Mouse (Mus musculus) forebrain, embryonic 15.5 days (tissue): ENCODE measurements around the gene Prkcb. TPM values are rescaled to one million over a fixed set of nuclear protein-coding genes. Genes with fewer than 3 reads are reported as not detected.
A peak's percentile ranks its signal among the peaks of the same experiment; 100 is the strongest.

Experiments used
- ATAC-seq: fragments of 200-750 bp; cut with Nextera tagmentation; replicated peaks from 2 replicates; pipeline ENCODE4 v1.8.0; 2017; ENCODE audit warnings: mild to moderate bottlenecking, moderate TSS enrichment, moderate library complexity
- H3K27ac ChIP-seq: fragments of 300-500 bp; sonication (generic); replicated peaks from 2 replicates; pipeline ENCODE4 v1.5.1; 2015; ENCODE audit warnings: mild to moderate bottlenecking, inconsistent platforms
- H3K27me3 ChIP-seq: fragments of 300-500 bp; sonication (generic); 2 replicates; pipeline ENCODE4 v1.6.1; 2015; ENCODE audit warnings: inconsistent platforms
- H3K36me3 ChIP-seq: fragments of 300-500 bp; sonication (generic); 2 replicates; pipeline ENCODE4 v1.6.1; 2015; ENCODE audit warnings: mild to moderate bottlenecking, inconsistent platforms
- H3K4me1 ChIP-seq: fragments of 300-500 bp; sonication (generic); 2 replicates; pipeline ENCODE4 v1.6.1; 2015; ENCODE audit warnings: inconsistent platforms
- H3K4me2 ChIP-seq: fragments of 300-500 bp; sonication (generic); replicated peaks from 2 replicates; pipeline ENCODE4 v1.6.1; 2015; ENCODE audit warnings: mild to moderate bottlenecking, inconsistent platforms
- H3K4me3 ChIP-seq: fragments of 300-500 bp; sonication (generic); 2 replicates; pipeline ENCODE4 v1.5.1; 2015; ENCODE audit warnings: mild to moderate bottlenecking, inconsistent platforms
- H3K9ac ChIP-seq: fragments of 300-500 bp; sonication (generic); replicated peaks from 2 replicates; pipeline ENCODE4 v1.6.1; 2015; ENCODE audit warnings: mild to moderate bottlenecking, inconsistent platforms
- H3K9me3 ChIP-seq: fragments of 300-500 bp; sonication (generic); 2 replicates; pipeline ENCODE4 v1.6.1; 2016; ENCODE audit warnings: inconsistent platforms
- WGBS: fragments of 180-500 bp; shearing (Covaris S2); methylation state at CpG from one replicate; pipeline ENCODE4 v1.1.7; 2015; ENCODE audit warnings: mixed read lengths; 5-methylcytosine and 5-hydroxymethylcytosine counted together
- polyA plus RNA-seq: library from polyadenylated mRNA; unstranded; fragments of >200 nt; fragmentation: Nextera tagmentation; extraction: Ambion mirVana; gene quantifications from 2 replicates; pipeline ENCODE4 v1.2.1, GENCODE M21; 2015

The Prkcb gene
- polyA plus RNA-seq, 1 experiment from 2014 or later = 48.6 TPM

DNA sequence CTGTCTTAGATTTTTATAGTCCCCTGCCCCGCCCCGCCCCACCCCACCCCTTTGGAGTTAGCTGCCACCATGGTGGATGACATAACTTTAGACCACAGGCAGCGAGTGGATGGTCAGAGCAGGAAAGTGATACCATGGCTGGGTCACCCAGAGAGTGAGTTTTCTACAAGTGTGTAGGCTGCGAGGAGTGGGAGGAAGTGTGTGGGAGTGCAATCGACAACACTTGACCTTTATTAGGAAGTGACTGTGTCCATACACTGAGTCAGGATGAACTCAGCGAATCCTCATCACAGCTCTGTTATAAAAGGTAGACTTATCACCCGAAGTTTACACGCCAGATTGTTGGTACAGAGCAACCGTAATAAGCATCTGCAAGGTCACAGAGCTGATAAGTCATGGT, 126.8 kb downstream of the Prkcb start:
- H3K4me3 ChIP-seq = no peak overlapping the region
- no peaks in the 10 kb centered on the region for H3K27me3 ChIP-seq
- H3K36me3 ChIP-seq = no peaks in the 10 kb centered on the region
- ATAC-seq = no peak
- no peaks in the 10 kb centered on the region for H3K4me1 ChIP-seq
- H3K9me3 ChIP-seq = no peaks in the 10 kb centered on the region
- H3K27ac ChIP-seq = no peak overlapping the region
- H3K4me2 ChIP-seq = no peak overlapping the region
- WGBS = 92% methylated on average over 9 of the region's 9 CpGs
- no peak overlapping the region for H3K9ac ChIP-seq

DNA sequence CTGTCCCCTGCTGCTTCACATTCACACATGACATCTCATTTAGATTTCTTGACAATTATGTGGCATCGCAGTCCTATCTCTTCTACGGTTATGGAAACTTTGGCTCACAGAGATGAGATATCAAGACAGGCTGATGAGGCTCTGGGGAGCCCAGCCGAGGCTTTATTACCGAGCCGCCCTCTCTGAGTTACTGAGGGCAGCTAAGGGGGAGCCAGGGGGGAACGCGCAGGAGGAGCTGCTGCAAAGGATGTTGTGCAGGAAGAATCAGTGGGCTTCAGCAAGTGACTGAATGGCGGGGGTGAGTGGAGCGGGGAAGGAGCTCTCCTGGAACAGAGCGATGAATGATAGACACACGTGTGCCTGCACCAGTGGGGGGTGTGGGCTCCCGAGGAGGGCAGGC, 127.4 kb downstream of the Prkcb start:
- H3K9ac ChIP-seq = no peak overlapping the region
- no peak overlapping the region for H3K4me3 ChIP-seq
- WGBS = 63% methylated on average over 12 of the region's 12 CpGs
- no peaks in the 10 kb centered on the region for H3K4me1 ChIP-seq
- H3K36me3 ChIP-seq = no peaks in the 10 kb centered on the region
- 0 out of 2 replicates have a peak overlapping the region, but pooled peaks have one; percentile 11 for H3K27ac ChIP-seq
- no peak overlapping the region for H3K4me2 ChIP-seq
- peak; percentile 46; the same call in 1 of the 2 replicates for ATAC-seq
- H3K27me3 ChIP-seq = no peaks in the 10 kb centered on the region
- no peaks in the 10 kb centered on the region for H3K9me3 ChIP-seq

DNA sequence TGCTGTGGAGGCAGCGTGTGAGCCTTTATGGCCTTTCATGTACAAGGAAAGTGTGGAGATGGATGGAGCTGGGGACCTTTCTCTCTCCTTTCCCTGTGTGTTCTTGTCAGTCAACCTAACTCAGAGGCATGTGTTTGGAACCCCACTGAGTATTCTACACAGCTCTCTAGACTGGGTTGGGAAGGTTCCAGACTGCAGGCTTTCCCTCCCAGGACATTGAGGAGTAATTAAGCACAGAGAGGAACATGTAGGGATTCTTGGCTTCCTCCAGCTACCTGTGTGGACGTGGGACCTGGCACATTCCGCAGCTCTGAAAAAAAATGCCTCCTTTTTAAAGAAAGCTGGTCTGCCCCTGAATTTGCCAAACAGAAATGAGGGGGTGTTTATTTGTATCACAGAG, 130.0 kb downstream of the Prkcb start:
- no peaks in the 10 kb centered on the region for H3K9me3 ChIP-seq
- H3K4me2 ChIP-seq = no peak overlapping the region
- H3K4me3 ChIP-seq = no peak overlapping the region
- H3K27ac ChIP-seq = no peak overlapping the region
- no peaks in the 10 kb centered on the region for H3K4me1 ChIP-seq
- no peak for ATAC-seq
- WGBS = 76% methylated on average over 3 of the region's 3 CpGs
- no peaks in the 10 kb centered on the region for H3K27me3 ChIP-seq
- no peak overlapping the region for H3K9ac ChIP-seq
- H3K36me3 ChIP-seq = no peaks in the 10 kb centered on the region

DNA sequence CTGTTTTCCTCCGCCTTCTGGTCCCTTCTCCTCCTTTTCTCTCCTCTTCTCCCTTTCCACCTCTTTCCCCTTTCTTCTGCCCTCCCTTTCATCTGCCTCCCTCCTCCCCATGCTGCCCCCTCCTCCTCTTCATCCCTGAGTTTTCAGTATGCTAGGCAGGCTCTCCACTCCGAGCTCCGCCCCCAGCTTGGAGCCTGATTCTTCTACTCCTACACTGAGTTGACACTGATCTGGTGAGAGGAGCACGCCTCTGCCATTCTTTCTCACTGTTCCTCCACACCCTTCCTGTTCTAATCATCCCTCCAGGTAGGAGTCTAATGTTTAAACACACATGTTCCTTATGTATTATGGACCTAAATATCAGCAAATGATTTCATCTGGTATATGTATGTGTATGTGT, 135.3 kb downstream of the Prkcb start:
- Histone ChIP-seq H3K9me3 (no peaks in the 10 kb centered on the region), H3K4me2 (no peak overlapping the region), H3K27me3 (no peaks in the 10 kb centered on the region), H3K9ac (no peak overlapping the region), H3K4me3 (no peak overlapping the region), H3K4me1 (no peaks in the 10 kb centered on the region), H3K36me3 (no peaks in the 10 kb centered on the region), H3K27ac (no peak overlapping the region)
- 45% methylated on average over 4 of the region's 4 CpGs for WGBS
- no peak for ATAC-seq

DNA sequence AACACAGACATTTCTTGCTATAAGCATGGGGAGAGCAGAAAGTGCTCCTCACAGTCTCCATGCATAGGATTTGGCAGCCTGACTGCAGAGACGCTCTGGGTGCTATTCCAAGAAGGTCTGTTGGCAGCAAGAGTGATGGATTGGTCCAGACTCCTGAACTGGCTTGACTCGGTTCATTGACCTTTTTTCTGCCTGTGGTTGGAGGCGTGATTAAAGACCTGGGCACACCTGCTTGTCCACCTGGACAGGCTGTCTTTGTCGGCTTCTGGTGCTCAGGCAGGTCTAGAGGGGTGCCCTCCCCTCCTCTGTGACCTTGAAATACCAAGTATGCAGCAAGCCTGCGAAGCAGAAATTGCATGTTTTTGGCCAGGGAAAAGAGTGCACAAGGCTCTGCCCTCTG, 140.6 kb downstream of the Prkcb start:
- no peak overlapping the region for H3K9ac ChIP-seq
- no peak for ATAC-seq
- no peaks in the 10 kb centered on the region for H3K9me3 ChIP-seq
- H3K4me2 ChIP-seq = no peak overlapping the region
- H3K4me3 ChIP-seq = no peak overlapping the region
- H3K4me1 ChIP-seq = no peaks in the 10 kb centered on the region
- H3K27ac ChIP-seq = no peak overlapping the region
- no peaks in the 10 kb centered on the region for H3K36me3 ChIP-seq
- H3K27me3 ChIP-seq = no peaks in the 10 kb centered on the region
- WGBS = 87% methylated on average over 5 of the region's 5 CpGs

DNA sequence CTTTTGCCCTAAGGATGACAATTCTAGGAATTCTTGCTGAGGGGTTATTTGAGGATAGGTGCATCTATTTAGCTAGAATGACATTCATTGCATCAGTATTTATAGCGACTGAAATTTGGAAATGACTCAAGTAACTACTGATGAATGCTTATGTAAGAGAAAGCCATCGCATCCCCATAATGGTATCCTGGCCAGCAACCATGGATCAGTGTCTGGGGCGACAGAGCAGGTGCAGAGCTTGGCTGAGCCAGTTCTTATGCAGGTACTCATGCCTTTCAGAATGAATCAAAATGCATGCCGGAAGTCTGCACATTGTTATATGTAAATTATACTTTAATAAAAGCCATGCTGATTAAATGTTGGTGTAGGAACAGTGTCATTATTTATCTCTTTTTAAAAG, 143.8 kb downstream of the Prkcb start:
- ATAC-seq = no peak
- Histone ChIP-seq H3K27me3 (no peaks in the 10 kb centered on the region), H3K4me3 (no peak overlapping the region), H3K9ac (no peak overlapping the region), H3K9me3 (no peaks in the 10 kb centered on the region), H3K36me3 (no peaks in the 10 kb centered on the region), H3K4me2 (no peak overlapping the region), H3K27ac (no peak overlapping the region), H3K4me1 (no peaks in the 10 kb centered on the region)
- 81% methylated on average over 4 of the region's 4 CpGs for WGBS

DNA sequence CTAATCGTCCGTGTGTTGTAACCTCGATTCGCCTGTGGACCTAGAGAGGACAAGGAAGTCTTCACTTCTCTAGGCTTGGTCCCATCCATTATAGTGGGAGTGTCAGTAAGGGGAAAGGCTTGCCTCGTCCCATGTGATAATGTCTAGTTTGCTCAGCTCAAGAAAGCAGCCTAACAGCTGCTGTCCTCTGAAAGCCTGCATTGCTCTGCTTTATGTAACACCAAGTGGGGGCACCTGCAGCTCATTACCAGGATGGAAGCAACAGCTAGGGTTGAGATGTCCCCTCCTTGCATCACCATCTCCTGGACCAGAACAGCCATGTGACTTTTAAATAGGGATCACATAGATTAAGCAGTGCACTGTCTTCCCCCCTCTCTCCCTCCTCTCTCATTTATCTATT, 144.8 kb downstream of the Prkcb start:
- 89% methylated on average over 5 of the region's 5 CpGs for WGBS
- Histone ChIP-seq H3K36me3 (no peaks in the 10 kb centered on the region), H3K27me3 (no peaks in the 10 kb centered on the region), H3K27ac (no peak overlapping the region), H3K9me3 (no peaks in the 10 kb centered on the region), H3K4me3 (no peak overlapping the region), H3K4me2 (no peak overlapping the region), H3K4me1 (no peaks in the 10 kb centered on the region), H3K9ac (no peak overlapping the region)
- ATAC-seq = no peak

DNA sequence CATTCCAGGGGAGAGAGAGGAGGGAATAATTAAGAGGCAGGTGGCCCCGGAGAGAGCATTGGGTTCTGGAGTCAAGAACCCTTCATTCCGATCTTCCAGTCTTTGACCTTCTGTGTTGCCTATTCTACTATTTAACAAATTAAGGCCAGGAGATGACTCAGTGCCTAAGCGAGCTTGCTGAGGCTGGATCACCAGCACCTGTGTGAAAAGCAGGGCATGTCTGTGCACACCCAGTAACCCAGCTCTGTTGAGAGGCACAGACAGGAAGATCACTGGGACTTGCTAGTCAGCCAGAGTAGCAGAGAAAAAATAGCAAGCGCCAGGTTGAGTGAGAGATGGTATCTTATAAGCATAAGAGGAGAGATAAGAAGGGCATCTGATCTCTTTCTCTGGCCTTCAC, 146.4 kb downstream of the Prkcb start:
- no peak overlapping the region for H3K4me2 ChIP-seq
- no peak overlapping the region for H3K4me3 ChIP-seq
- H3K9me3 ChIP-seq = no peaks in the 10 kb centered on the region
- 87% methylated on average over 4 of the region's 4 CpGs for WGBS
- H3K9ac ChIP-seq = no peak overlapping the region
- no peak for ATAC-seq
- no peaks in the 10 kb centered on the region for H3K36me3 ChIP-seq
- no peak overlapping the region for H3K27ac ChIP-seq
- H3K4me1 ChIP-seq = no peaks in the 10 kb centered on the region
- H3K27me3 ChIP-seq = no peaks in the 10 kb centered on the region

DNA sequence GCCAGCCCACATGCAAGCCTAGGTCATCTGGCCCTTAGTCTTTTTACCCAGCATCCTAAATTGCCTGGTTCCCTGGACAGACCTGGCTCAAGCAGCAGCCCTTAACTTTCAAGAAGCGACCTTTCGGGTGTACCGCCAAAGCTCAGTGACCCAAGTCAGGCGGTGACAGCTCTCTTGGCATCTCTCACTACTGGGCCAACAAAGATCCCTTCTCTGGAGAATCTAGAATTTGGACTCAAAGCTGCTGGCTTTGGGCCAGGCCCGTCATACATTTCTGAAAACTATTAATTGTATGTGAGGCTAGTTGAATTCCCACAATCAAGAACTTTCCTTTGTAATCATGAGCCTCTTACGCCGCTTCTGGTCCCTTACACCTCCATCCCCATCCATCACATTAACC, 147.0 kb downstream of the Prkcb start:
- Histone ChIP-seq H3K4me3 (no peak overlapping the region), H3K4me2 (no peak overlapping the region), H3K9ac (no peak overlapping the region), H3K9me3 (no peaks in the 10 kb centered on the region), H3K36me3 (no peaks in the 10 kb centered on the region), H3K4me1 (no peaks in the 10 kb centered on the region), H3K27ac (no peak overlapping the region), H3K27me3 (no peaks in the 10 kb centered on the region)
- ATAC-seq = no peak
- 92% methylated on average over 7 of the region's 7 CpGs for WGBS

DNA sequence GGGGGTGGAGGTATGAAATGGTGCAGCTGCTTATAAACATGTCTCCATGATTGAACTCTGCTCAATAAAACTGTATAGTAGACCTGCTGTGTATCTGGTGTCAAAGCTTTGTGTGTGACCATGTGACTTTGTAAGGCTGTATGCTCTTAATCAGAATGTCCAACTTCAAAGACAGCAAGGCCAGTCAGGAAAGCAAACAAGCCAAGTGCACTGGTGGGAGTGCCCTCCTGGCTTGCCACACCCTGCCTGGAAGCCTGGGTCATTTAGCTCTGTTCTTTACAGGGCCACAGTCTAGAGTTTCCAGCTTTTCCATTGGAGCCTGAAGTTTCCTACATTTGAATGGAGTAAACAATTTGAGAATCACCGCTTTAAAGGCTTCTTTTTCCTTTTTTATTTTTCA, 148.8 kb downstream of the Prkcb start:
- Histone ChIP-seq H3K4me2 (no peak overlapping the region), H3K4me1 (no peaks in the 10 kb centered on the region), H3K27me3 (no peaks in the 10 kb centered on the region), H3K4me3 (no peak overlapping the region), H3K27ac (no peak overlapping the region), H3K36me3 (no peaks in the 10 kb centered on the region), H3K9ac (no peak overlapping the region), H3K9me3 (no peaks in the 10 kb centered on the region)
- WGBS = 80% methylated on average over 1 of the region's 1 CpGs
- ATAC-seq = no peak

DNA sequence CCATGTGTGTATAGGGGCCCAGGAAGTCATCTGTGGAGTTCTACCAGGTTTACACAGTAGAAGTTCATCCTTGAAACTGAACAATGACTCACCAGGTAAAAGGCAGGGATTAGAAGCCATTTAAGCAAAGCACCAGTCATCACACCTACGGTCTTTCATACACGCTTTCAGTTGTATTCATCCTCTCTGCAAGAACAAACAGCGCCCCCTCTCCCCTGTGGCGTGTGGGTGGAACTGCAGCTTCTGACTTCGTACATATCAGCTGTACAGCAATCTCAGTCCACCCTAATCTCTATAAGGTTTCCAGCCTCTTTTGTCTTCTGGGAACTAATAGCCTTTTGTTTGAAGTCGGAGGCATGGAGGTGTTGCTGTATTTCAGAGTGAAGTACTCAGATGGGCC, 156.5 kb downstream of the Prkcb start:
- ATAC-seq = no peak
- Histone ChIP-seq H3K27me3 (no peaks in the 10 kb centered on the region), H3K9ac (no peak overlapping the region), H3K4me3 (no peak overlapping the region), H3K9me3 (no peaks in the 10 kb centered on the region), H3K36me3 (no peaks in the 10 kb centered on the region), H3K4me2 (no peak overlapping the region), H3K27ac (no peak overlapping the region), H3K4me1 (no peaks in the 10 kb centered on the region)
- WGBS = 61% methylated on average over 6 of the region's 6 CpGs

DNA sequence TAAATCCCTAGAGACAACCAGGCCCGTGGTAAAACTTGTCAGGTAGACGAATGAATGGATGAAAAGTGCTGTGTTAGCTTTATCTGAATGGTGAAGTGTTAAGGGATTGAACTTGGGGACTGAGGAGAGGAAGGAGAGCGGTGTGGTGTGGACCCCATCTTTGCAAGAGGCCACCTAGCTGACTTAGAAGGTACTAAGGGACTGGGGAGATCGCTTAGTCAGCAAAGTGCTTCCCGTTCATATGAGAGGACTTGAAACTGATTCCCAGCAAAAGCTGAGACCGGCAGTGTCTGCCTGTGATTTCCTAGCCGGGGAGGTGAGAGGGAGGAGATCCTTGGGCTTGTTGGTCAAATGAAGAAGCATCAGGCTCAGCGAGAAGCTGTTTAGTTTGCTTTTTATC, 164.1 kb downstream of the Prkcb start:
- H3K4me1 ChIP-seq = no peaks in the 10 kb centered on the region
- no peak overlapping the region for H3K4me2 ChIP-seq
- H3K9me3 ChIP-seq = no peaks in the 10 kb centered on the region
- H3K27me3 ChIP-seq = no peaks in the 10 kb centered on the region
- ATAC-seq = no peak
- H3K27ac ChIP-seq = no peak overlapping the region
- no peaks in the 10 kb centered on the region for H3K36me3 ChIP-seq
- no peak overlapping the region for H3K9ac ChIP-seq
- 83% methylated on average over 8 of the region's 8 CpGs for WGBS
- no peak overlapping the region for H3K4me3 ChIP-seq

DNA sequence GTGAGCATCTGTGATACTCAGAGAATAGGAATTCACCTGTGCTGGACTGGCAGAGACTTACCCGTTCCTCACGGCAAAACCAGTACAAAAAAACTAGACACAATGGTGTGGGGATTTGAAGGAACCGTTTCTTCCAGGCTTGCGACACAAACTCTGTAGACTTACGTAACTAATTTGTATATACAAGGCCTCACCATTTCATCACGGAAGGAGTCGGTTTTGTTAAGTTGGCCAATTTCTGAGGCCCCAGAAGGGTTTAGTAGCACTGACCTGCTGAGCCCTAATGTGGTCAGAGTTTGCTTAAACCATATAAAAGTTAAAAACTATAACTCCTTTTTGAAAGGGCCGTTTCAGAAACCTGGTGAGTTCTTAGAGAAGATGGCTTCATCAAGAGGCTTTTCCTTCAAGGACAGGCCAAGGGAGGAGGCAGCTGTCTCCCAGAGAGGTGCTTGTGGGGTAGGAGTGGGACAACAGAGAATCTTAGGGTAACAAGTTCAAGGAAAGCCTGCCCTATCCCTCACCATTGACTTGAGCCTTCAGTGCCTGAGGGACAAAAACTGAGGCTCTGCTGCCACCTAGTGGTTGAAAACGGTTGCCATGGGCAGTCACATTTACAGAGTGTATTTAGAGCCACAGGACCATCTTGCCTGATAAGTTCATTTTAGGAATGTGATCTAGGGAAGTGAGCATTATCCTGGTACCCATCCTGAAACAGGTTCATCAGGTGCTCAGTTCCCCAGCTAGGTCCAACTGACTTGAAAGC, 170.8 kb downstream of the Prkcb start:
- H3K4me3 ChIP-seq = no peak overlapping the region
- H3K4me1 ChIP-seq = no peaks in the 10 kb centered on the region
- H3K4me2 ChIP-seq = no peak overlapping the region
- 72% methylated on average over 9 of the region's 9 CpGs for WGBS
- H3K9me3 ChIP-seq = no peaks in the 10 kb centered on the region
- no peaks in the 10 kb centered on the region for H3K27me3 ChIP-seq
- H3K9ac ChIP-seq = no peak overlapping the region
- H3K36me3 ChIP-seq = no peaks in the 10 kb centered on the region
- no peak overlapping the region for H3K27ac ChIP-seq
- ATAC-seq = peak; percentile 81
